12 mouse cellular contexts compared by ENCODE assay signal in the genomic region with DNA sequence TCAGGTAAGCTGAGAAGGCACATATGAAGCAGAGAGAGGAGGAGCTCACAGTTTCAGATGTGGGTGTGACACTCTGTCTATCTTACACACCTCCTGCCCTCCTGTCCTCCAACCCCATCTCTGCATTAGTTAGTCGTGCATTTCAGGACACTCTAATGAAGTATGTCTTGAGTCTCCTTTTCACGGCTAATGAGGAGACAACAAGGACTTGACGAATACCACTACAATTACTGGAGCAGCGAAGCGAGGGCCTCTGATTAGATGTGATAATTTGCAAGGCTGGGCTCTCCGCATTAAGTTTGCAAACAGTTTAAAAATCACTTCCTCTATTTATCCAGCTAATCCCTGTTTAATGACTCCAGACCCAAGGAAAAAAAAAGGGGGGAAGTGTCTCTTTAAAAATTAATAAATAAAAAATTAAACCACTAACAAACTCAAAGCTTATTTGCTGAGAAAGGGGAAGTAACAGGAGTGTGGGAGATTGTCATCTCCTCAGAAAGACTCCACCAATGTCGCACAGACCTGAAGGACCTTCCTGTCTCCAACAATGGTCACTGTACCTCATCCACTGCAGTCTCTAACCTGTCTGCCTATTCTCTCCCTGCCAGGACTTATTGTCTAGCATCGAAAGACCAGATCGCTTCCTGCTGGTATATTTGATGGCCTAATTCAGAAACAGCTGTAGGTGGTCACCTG.
DNase-seq lines count a peak whose midpoint lies in the region; ATAC-seq and TF ChIP-seq lines count a peak whose summit lies in the region.
"Had no signal": no experiment of that assay in that cellular context is flagged by ENCODE, and none has a peak within 500 bp of the region (broad histone marks: within the 10 kb centered on the region; RNA-seq: fewer than 3 reads in every experiment).

No protein-coding gene starts in this region.

- 0 out of 2 replicates have a peak overlapping the region, but pooled peaks have one; percentile 10 for H3K4me2 ChIP-seq in hindbrain, embryonic 14.5 days (replicated peaks)
- H3K4me2 ChIP-seq: midbrain, embryonic 12.5 days had no signal

- no peaks in the 10 kb centered on the region for H3K36me3 ChIP-seq in hindbrain, embryonic 14.5 days (replicated peaks; ENCODE audit: control insufficient read depth, insufficient read depth)
- H3K36me3 ChIP-seq: midbrain, embryonic 12.5 days had no signal

- no peaks in the 10 kb centered on the region for H3K27me3 ChIP-seq in hindbrain, embryonic 14.5 days (ENCODE audit: control insufficient read depth, insufficient read depth, low read length)
- H3K27me3 ChIP-seq: midbrain, embryonic 12.5 days had no signal

- H3K9ac ChIP-seq in hindbrain, embryonic 14.5 days = no peak overlapping the region; the same call in 1 of the 2 replicates
- H3K9ac ChIP-seq: midbrain, embryonic 12.5 days had no signal

- peaks cover 18% of the 10 kb centered on the region for H3K4me1 ChIP-seq in lung, adult 2 months (ENCODE audit: control insufficient read depth, insufficient read depth, low read length)
- H3K4me1 ChIP-seq in hindbrain, embryonic 14.5 days (replicated peaks; ENCODE audit: control insufficient read depth, insufficient read depth, low read length) = peaks cover 29% of the 10 kb centered on the region; the same call in 1 of the 2 replicates

- DNase-seq in lung, adult 2 months = no peak
- DNase-seq in lung, adult 18-20 months = no peak
- no peak for DNase-seq in hindbrain, embryonic 14.5 days (ENCODE audit: low spot score)
- DNase-seq in thymus, postnatal 14 days = no peak
- DNase-seq in left cerebral cortex, adult 9 months (ENCODE audit: low spot score in 2 of 2) = no peak
- DNase-seq in ovary, adult 18-20 months (ENCODE audit: low spot score) = no peak
- DNase-seq: kidney, postnatal 4 days; thymus, adult 18-20 months had no signal

- ATAC-seq in common myeloid progenitor, adult 5-6 weeks (replicated peaks; ENCODE audit: low read depth, poor library complexity, severe bottlenecking) = peak; percentile 93
- no peak for ATAC-seq in hindbrain, embryonic 14.5 days (ENCODE audit: low FRiP score)
- peak; percentile 59; the same call in 1 of the 2 replicates for ATAC-seq in monocyte, adult 5-6 weeks (replicated peaks; ENCODE audit: insufficient number of reproducible peaks, low FRiP score, low TSS enrichment, poor library complexity, severe bottlenecking)
- ATAC-seq: intestine, postnatal 0 days had no signal

- H3K4me3 ChIP-seq in lung, adult 2 months (replicated peaks; ENCODE audit: extremely low read depth, low read depth, low read length) = peak overlapping the region; percentile 33
- no peak overlapping the region for H3K4me3 ChIP-seq in hindbrain, embryonic 14.5 days (replicated peaks; ENCODE audit: low read length)
- H3K4me3 ChIP-seq: midbrain, embryonic 12.5 days had no signal

- 45% methylated on average over 9 of the region's 9 CpGs for WGBS in lung, adult 2 months
- WGBS in hindbrain, embryonic 14.5 days = 43% methylated on average over 9 of the region's 9 CpGs

- no peaks in the 10 kb centered on the region for H3K9me3 ChIP-seq in hindbrain, embryonic 14.5 days (ENCODE audit: control insufficient read depth, low read length)
- H3K9me3 ChIP-seq: midbrain, embryonic 12.5 days had no signal

- TF ChIP-seq CTCF in lung, adult 2 months (IDR thresholded peaks at IDR 0.05; ENCODE audit: insufficient read depth, low read length) = no peak

- TF ChIP-seq POLR2A in lung, adult 2 months (IDR thresholded peaks at IDR 0.05; ENCODE audit: borderline replicate concordance, extremely low read depth, low read depth, low read length) = no peak

- no peak overlapping the region for H3K27ac ChIP-seq in hindbrain, embryonic 14.5 days
- H3K27ac ChIP-seq: midbrain, embryonic 12.5 days had no signal
